Mouse (Mus musculus): ENCODE results near the gene Papln. TPM values are rescaled to one million over a fixed set of nuclear protein-coding genes. Genes with fewer than 3 reads are reported as not detected.

Papln gene
- total and polyA plus RNA-seq, 3 experiments: 0.09 to 0.51 TPM; not detected in 1

- Histone ChIP-seq H3K9me3 (replicated peaks; ENCODE audit: low read length) (no peaks in the 10 kb centered on the region), H3K9ac (ENCODE audit: insufficient read depth, low read depth) (no peak overlapping the region), H3K79me2 (replicated peaks; ENCODE audit: control insufficient read depth, extremely low read depth, insufficient read depth, poor library complexity, severe bottlenecking) (no peaks in the 10 kb centered on the region), H3K4me1 (ENCODE audit: control insufficient read depth in 1 of 2, insufficient read depth in 2 of 2) (no peaks in the 10 kb centered on the region; a peak in 1 of 4 replicates), H3K27ac (ENCODE audit: insufficient read depth, low read depth) (no peak overlapping the region), H3K4me3 (replicated peaks in 1 of 3; ENCODE audit: low read depth in 2 of 3, low read length in 2 of 3, poor library complexity in 1 of 3) (no peak overlapping the region), H3K36me3 (replicated peaks in 1 of 2; ENCODE audit: control insufficient read depth in 1 of 2, insufficient read depth in 1 of 2, low read length in 1 of 2) (peaks cover 30 to 66% of the 10 kb centered on the region in 2 experiments), H3K27me3 (replicated peaks) (no peaks in the 10 kb centered on the region), H3K4me2 (ENCODE audit: insufficient read depth, low read depth, poor library complexity, severe bottlenecking) (no peak overlapping the region)
- DNase-seq (ENCODE audit: extremely low read depth): no peak
- in situ Hi-C loops (cut with MboI; ENCODE audit: low pct_ligation_motif_present, low pct_unique_long_range_greater_than_20kb, low sequenced_read_pairs): loop anchor here (25.0 kb wide), 1 partner anchor 264 kb away; the partner anchor contains the start of genes Acot3 and Acot5
- dilution Hi-C loops (cut with MboI; ENCODE audit: extremely low pct_ligation_motif_present, extremely low pct_unique_long_range_greater_than_20kb, low sequenced_read_pairs): no loop called here
- TF ChIP-seq MAFK (IDR thresholded peaks at IDR 0.05; ENCODE audit: insufficient replicate concordance, low read length) (no peak), ELF1 (IDR thresholded peaks at IDR 0.05; ENCODE audit: low read depth, low read length) (no peak), MXI1 (IDR thresholded peaks at IDR 0.05; ENCODE audit: low read depth, low read length) (no peak), IRF4 (IDR thresholded peaks at IDR 0.05; ENCODE audit: low read depth, low read length) (no peak), HCFC1 (IDR thresholded peaks at IDR 0.05; ENCODE audit: low read depth, low read length) (no peak), JUND (conservative IDR thresholded peaks at IDR 0.05; ENCODE audit: low read depth, low read length) (no peak), SIN3A (IDR thresholded peaks at IDR 0.05; ENCODE audit: low read length) (no peak), USF1 (IDR thresholded peaks at IDR 0.05; ENCODE audit: low read depth, low read length) (no peak), ZC3H11A (IDR thresholded peaks at IDR 0.05; ENCODE audit: low read depth, low read length) (no peak)
These were observed 34.9 kb downstream of the Papln start for GRCm38 (mm10) chr12:83798313-83798712.

GRCm38 (mm10) chr12:83800943-83801342, 37.5 kb downstream of the Papln start:
- dilution Hi-C loops (cut with MboI; ENCODE audit: extremely low pct_ligation_motif_present, extremely low pct_unique_long_range_greater_than_20kb, low sequenced_read_pairs) (no loop called here), in situ Hi-C loops (cut with MboI; ENCODE audit: low pct_ligation_motif_present, low pct_unique_long_range_greater_than_20kb, low sequenced_read_pairs) (no loop called here)
- H3K4me1 ChIP-seq (ENCODE audit: control insufficient read depth in 1 of 2, insufficient read depth in 2 of 2): no peaks in the 10 kb centered on the region; a peak in 1 of 4 replicates
- H3K27me3 ChIP-seq (replicated peaks): no peaks in the 10 kb centered on the region
- peaks cover 8% of the 10 kb centered on the region for H3K9me3 ChIP-seq (replicated peaks; ENCODE audit: low read length)
- no peak overlapping the region for H3K27ac ChIP-seq (ENCODE audit: insufficient read depth, low read depth)
- TF ChIP-seq ZC3H11A (IDR thresholded peaks at IDR 0.05; ENCODE audit: low read depth, low read length) (no peak), MAFK (IDR thresholded peaks at IDR 0.05; ENCODE audit: insufficient replicate concordance, low read length) (no peak), GABPA (IDR thresholded peaks at IDR 0.05; ENCODE audit: insufficient replicate concordance, low read depth, low read length) (no peak), CHD1 (IDR thresholded peaks at IDR 0.05; ENCODE audit: low read depth, low read length) (no peak), BHLHE40 (IDR thresholded peaks at IDR 0.05; ENCODE audit: low read depth, low read length) (no peak), NRF1 (IDR thresholded peaks at IDR 0.05; ENCODE audit: low read depth, low read length) (no peak), PAX5 (IDR thresholded peaks at IDR 0.05; ENCODE audit: low read length) (no peak)
- no peak overlapping the region for H3K9ac ChIP-seq (ENCODE audit: insufficient read depth, low read depth)
- H3K4me3 ChIP-seq (replicated peaks in 1 of 3; ENCODE audit: low read depth in 2 of 3, low read length in 2 of 3, poor library complexity in 1 of 3): no peak overlapping the region
- H3K79me2 ChIP-seq (replicated peaks; ENCODE audit: control insufficient read depth, extremely low read depth, insufficient read depth, poor library complexity, severe bottlenecking): no peaks in the 10 kb centered on the region
- no peak overlapping the region for H3K4me2 ChIP-seq (ENCODE audit: insufficient read depth, low read depth, poor library complexity, severe bottlenecking)
- DNase-seq (ENCODE audit: extremely low read depth): no peak
- H3K36me3 ChIP-seq (replicated peaks in 1 of 2; ENCODE audit: control insufficient read depth in 1 of 2, insufficient read depth in 1 of 2, low read length in 1 of 2): peaks cover 30 to 69% of the 10 kb centered on the region in 2 experiments

Measured in CH12.LX (cell line).